Mouse (Mus musculus): Measurements from ENCODE around the gene Zdhhc12. TPM values are rescaled to one million over a fixed set of nuclear protein-coding genes. Genes with fewer than 3 reads are reported as not detected.

Zdhhc12 gene
- polyA plus RNA-seq, 1 experiment, result 19.5 TPM

DNA sequence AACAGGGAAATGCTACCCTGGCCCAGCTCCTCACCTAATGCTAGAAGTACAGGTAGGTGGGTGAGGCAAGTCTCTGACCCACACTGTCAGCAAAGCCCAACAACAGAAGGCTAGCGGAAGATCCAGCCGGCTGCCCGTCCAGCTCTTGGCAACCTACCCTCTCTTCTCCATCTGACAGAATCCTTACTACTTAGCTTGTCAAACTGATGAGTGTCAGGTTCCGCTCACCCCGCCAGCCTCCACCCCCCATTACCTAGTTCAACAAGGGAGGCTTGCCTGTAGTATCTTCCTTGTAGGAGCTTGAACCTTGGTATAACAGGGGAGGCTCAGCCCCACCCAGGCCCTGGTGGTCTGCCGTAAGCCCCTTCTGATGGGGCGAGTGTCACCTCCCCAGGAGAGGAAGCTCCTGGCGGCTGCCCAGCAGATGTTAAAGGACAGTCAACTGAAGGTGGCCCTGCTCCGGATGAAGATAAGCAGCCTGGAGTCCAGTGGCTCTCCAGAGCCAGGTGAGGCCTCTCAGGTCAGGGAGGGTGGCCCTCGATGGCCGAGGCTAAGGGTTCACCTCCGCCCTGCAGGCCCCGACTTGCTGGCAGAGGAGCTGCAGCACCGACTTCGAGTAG lies 13.2 kb downstream of the Zdhhc12 start:
- TF ChIP-seq POLR2A (IDR thresholded peaks at IDR 0.05; ENCODE audit: extremely low read depth, insufficient read depth, low read length) (no peak), CTCF (IDR thresholded peaks at IDR 0.05; ENCODE audit: extremely low read depth, insufficient read depth, low read length) (no peak)
- no peak overlapping the region for H3K4me3 ChIP-seq (ENCODE audit: insufficient read depth, low read length)
- no peaks in the 10 kb centered on the region for H3K4me1 ChIP-seq (ENCODE audit: control insufficient read depth, insufficient read depth, low read length)
- H3K27ac ChIP-seq (ENCODE audit: insufficient read depth, low read length), result no peak overlapping the region

DNA sequence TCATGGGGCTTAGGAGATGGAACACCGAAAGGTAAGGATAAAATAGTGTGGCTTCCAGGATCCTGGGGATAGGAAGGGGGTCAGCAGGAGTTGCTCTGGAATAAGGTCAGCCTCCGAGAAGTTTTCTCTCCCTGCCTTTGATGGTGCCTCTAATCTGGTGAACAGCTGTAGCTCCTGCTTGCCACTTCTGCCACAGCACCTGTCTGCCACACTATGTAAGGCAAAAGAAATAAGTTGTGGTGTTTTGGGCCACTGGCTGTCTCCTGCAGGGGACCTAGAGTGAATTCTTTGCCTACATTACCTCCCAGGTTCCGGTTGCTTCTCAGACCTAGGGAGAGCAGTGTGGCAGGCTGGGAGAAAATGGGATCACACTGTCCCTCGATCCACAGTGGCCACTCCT lies 14.7 kb downstream of the Zdhhc12 start:
- Histone ChIP-seq H3K4me1 (ENCODE audit: control insufficient read depth, insufficient read depth, low read length) (no peaks in the 10 kb centered on the region), H3K27ac (ENCODE audit: insufficient read depth, low read length) (no peak overlapping the region), H3K4me3 (ENCODE audit: insufficient read depth, low read length) (no peak overlapping the region)
- TF ChIP-seq CTCF (IDR thresholded peaks at IDR 0.05; ENCODE audit: extremely low read depth, insufficient read depth, low read length), result no peak
- TF ChIP-seq POLR2A (IDR thresholded peaks at IDR 0.05; ENCODE audit: extremely low read depth, insufficient read depth, low read length), result no peak

DNA sequence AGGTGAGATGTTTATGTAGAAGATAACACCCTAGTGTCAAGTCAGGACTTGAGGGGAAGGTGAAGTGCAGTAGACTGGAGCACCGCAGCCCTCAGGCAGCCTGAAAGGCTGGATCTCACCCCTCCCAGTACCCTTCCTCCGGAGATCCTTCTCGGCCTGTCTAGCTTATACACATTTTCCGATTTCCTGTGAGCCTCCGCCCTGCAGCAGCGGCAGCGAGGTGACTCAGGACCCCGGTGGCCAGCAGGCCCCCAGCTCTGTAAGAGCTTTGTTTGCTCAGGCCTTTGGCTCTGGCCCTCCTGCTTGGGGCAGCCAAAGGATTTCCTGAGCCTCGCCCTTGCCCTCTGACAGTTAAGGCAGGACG lies 15.1 kb downstream of the Zdhhc12 start:
- TF ChIP-seq POLR2A (IDR thresholded peaks at IDR 0.05; ENCODE audit: extremely low read depth, insufficient read depth, low read length) (no peak), CTCF (IDR thresholded peaks at IDR 0.05; ENCODE audit: extremely low read depth, insufficient read depth, low read length) (no peak)
- H3K4me3 ChIP-seq (ENCODE audit: insufficient read depth, low read length), result no peak overlapping the region
- H3K4me1 ChIP-seq (ENCODE audit: control insufficient read depth, insufficient read depth, low read length), result no peaks in the 10 kb centered on the region
- H3K27ac ChIP-seq (ENCODE audit: insufficient read depth, low read length), result no peak overlapping the region

DNA sequence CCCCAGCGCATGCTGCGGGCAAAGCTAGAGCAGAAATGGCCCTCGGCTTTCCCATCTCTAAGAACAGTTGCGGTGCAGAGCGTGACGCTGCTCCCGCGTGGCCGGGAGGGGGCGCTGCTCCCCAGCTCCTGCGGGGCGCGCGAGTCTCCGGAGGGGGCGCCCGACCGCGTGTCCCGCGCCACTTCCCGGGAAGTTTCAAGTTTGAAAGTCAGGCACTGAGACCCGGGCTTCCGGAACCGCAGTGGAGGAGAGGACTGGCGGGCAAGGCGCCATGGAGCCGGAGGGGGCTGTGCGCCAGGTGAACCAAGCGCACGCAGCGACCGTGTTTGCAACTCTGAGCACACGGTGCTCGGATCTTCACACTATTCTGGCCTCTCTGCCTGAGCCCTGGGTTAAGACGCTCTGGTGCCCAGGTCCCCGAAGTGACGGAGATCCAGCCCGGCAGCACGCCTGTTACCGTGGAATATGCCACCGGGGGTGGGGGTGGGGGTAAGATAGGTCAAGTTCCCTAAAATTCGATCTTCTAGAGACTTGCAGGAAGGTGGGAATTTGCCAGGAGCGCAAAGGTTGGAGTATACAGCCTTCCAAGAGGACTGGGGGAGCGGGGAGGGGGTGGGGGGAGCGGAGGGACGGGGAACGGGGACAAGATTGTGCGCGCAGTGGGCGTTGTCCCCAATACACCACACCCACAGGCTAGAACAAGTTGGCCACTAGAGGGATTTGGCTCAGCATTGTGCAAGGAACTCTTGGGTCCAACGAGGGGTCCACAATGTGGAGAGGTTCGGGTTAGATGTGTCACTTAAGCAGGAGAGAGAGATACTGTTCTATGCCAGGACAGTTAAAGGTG lies 15.7 kb downstream of the Zdhhc12 start, which contains the start of gene Pkn3:
Pkn3 (plus strand) TSS at position 183 of the 847 bp plus-strand sequence.
- Histone ChIP-seq H3K27ac (ENCODE audit: insufficient read depth, low read length) (no peak within 1 kb of the TSS), H3K4me3 (ENCODE audit: insufficient read depth, low read length) (peak within 1 kb of the TSS; percentile 4; the same call in 1 of the 2 replicates), H3K4me1 (ENCODE audit: control insufficient read depth, insufficient read depth, low read length) (no peaks in the 10 kb centered on the region)
- TF ChIP-seq CTCF (IDR thresholded peaks at IDR 0.05; ENCODE audit: extremely low read depth, insufficient read depth, low read length) (peak; percentile 75), POLR2A (IDR thresholded peaks at IDR 0.05; ENCODE audit: extremely low read depth, insufficient read depth, low read length) (no peak)

DNA sequence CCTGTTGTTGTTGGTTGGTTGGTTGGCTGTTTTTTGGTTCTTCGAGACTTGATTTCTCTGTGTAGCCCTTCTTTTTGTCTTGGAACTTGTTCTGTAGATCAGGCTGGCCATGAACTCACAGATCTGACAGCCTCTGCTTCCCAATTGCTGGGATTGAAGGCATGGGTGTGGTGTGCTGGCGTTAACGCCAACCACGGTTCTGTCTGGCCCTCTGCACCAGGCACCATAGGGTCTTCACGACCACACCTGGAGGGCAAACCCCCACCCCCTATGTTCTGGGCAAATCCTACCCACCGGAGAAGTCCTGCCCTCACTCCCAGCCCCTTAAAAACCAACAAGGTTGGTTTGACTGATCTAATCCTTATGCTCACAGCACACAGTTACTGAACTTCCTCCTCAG lies 16.5 kb downstream of the Zdhhc12 start:
- no peaks in the 10 kb centered on the region for H3K4me1 ChIP-seq (ENCODE audit: control insufficient read depth, insufficient read depth, low read length)
- TF ChIP-seq CTCF (IDR thresholded peaks at IDR 0.05; ENCODE audit: extremely low read depth, insufficient read depth, low read length) (no peak), POLR2A (IDR thresholded peaks at IDR 0.05; ENCODE audit: extremely low read depth, insufficient read depth, low read length) (no peak)
- no peak overlapping the region for H3K27ac ChIP-seq (ENCODE audit: insufficient read depth, low read length)
- 0 out of 2 replicates have a peak overlapping the region, but pooled peaks have one; percentile 4 for H3K4me3 ChIP-seq (ENCODE audit: insufficient read depth, low read length)

DNA sequence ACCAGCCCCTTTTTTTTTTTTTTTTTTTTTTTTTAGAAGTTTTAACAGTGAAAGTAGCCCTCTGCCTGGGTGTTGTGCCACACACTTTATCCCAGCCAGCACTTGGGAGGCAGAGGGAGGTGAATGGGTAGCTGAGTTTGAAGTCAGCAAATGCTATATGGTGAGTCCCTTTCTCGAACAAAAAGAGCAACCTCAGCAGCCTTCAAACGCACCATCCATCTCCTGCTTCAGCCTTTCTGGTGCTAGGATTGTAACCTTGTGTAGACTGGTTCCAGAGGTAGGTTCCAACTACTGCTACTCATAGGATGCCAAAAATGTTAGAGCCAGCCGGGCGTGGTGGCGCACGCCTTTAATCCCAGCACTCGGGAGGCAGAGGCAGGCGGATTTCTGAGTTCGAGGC lies 17.0 kb downstream of the Zdhhc12 start:
- H3K27ac ChIP-seq (ENCODE audit: insufficient read depth, low read length), result no peak overlapping the region
- no peak for TF ChIP-seq POLR2A (IDR thresholded peaks at IDR 0.05; ENCODE audit: extremely low read depth, insufficient read depth, low read length)
- no peak for TF ChIP-seq CTCF (IDR thresholded peaks at IDR 0.05; ENCODE audit: extremely low read depth, insufficient read depth, low read length)
- H3K4me3 ChIP-seq (ENCODE audit: insufficient read depth, low read length), result no peak overlapping the region
- H3K4me1 ChIP-seq (ENCODE audit: control insufficient read depth, insufficient read depth, low read length), result no peaks in the 10 kb centered on the region

DNA sequence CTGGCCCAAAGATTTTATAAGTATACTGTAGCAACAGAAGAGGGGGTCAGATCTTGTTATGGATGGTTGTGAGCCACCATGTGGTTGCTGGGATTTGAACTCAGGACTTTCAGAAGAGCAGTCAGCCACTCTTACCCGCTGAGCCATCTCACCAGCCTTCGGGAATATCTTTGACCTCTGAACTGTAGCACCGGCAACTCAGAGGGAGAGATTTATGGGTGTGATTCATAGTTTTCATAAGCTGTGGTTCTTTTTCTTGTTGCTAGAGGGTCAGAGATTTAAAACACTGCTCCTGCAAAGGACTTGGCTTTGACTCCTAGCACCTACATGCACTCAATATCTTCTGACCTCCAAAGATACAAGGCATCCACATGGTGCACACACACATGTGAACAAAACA lies 17.8 kb downstream of the Zdhhc12 start:
- TF ChIP-seq CTCF (IDR thresholded peaks at IDR 0.05; ENCODE audit: extremely low read depth, insufficient read depth, low read length), result no peak
- no peak for TF ChIP-seq POLR2A (IDR thresholded peaks at IDR 0.05; ENCODE audit: extremely low read depth, insufficient read depth, low read length)
- no peak overlapping the region for H3K27ac ChIP-seq (ENCODE audit: insufficient read depth, low read length)
- H3K4me3 ChIP-seq (ENCODE audit: insufficient read depth, low read length), result no peak overlapping the region
- H3K4me1 ChIP-seq (ENCODE audit: control insufficient read depth, insufficient read depth, low read length), result no peaks in the 10 kb centered on the region

DNA sequence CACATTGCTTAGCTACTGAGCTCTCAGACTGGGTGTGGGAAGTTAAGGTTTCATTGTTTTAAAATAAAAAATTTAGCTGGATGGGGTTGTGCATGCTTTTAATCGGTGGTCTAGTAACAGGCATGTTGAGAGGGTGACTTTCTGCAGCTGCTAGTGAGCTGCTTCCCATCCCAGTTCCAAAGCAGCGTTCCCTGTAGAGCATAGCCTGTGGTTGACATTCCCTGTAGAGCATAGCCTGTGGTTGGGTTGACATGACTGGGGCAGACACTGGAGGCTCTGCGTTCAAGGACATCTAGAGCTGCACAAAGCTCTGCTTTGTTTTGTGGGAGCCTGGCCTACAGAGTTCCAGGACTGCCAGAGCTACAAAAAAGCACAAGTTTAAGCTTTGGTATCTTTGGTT lies 20.2 kb downstream of the Zdhhc12 start:
- TF ChIP-seq POLR2A (IDR thresholded peaks at IDR 0.05; ENCODE audit: extremely low read depth, insufficient read depth, low read length) (0 out of 2 replicates have a peak, but pooled peaks have one; percentile 5), CTCF (IDR thresholded peaks at IDR 0.05; ENCODE audit: extremely low read depth, insufficient read depth, low read length) (no peak)
- no peaks in the 10 kb centered on the region for H3K4me1 ChIP-seq (ENCODE audit: control insufficient read depth, insufficient read depth, low read length)
- H3K27ac ChIP-seq (ENCODE audit: insufficient read depth, low read length), result no peak overlapping the region
- no peak overlapping the region for H3K4me3 ChIP-seq (ENCODE audit: insufficient read depth, low read length)

DNA sequence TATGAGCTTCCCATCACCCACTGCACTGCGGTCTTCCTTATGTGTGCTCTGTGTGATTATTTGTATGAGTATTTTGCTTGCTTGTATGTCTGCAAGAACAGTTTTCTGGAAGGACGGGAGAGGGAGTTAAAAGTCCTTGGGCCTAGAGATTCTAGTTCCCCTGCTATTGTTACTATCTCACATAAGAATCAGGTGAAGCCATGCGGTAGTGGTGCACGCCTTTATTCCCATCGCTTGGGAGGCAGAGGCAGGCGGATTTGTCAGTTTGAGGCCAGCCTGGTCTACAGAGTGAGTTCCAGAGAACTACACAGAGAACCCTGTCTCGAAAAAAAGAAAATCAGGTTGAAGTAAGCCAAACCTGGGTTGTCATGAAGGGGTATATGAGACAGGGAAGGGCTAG lies 20.6 kb downstream of the Zdhhc12 start:
- H3K27ac ChIP-seq (ENCODE audit: insufficient read depth, low read length), result no peak overlapping the region
- no peak for TF ChIP-seq POLR2A (IDR thresholded peaks at IDR 0.05; ENCODE audit: extremely low read depth, insufficient read depth, low read length)
- TF ChIP-seq CTCF (IDR thresholded peaks at IDR 0.05; ENCODE audit: extremely low read depth, insufficient read depth, low read length), result no peak

DNA sequence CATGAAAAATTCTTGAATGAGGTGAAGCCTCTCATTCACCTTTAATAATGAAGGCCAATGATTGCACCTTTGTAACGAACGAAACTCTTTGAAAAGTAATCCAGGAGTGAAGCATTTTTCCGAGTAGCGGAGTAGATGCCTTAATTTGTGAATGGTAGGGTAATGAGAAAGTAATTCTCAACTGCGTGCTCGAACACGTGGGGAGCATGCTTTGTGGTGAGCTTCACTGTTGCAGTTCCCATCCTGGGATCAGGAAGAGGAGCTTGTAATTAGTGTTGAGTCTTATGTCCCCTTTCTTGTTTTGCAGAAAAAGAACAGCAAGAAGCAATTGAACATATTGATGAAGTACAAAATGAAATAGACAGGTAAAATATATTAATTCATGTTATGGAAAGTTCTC lies 25.5 kb downstream of the Zdhhc12 start:
- peak overlapping the region; percentile 88; the same call in 1 of the 2 replicates for H3K4me3 ChIP-seq (ENCODE audit: insufficient read depth, low read length)
- TF ChIP-seq CTCF (IDR thresholded peaks at IDR 0.05; ENCODE audit: extremely low read depth, insufficient read depth, low read length), result no peak
- TF ChIP-seq POLR2A (IDR thresholded peaks at IDR 0.05; ENCODE audit: extremely low read depth, insufficient read depth, low read length), result no peak

More for the DNA sequence above, 20.6 kb downstream of the Zdhhc12 start:
- Histone ChIP-seq H3K4me1 (ENCODE audit: control insufficient read depth, insufficient read depth, low read length) (peaks cover 2% of the 10 kb centered on the region), H3K4me3 (ENCODE audit: insufficient read depth, low read length) (no peak overlapping the region)

More for the DNA sequence above, 25.5 kb downstream of the Zdhhc12 start:
- H3K4me1 ChIP-seq (ENCODE audit: control insufficient read depth, insufficient read depth, low read length), result peaks cover 4% of the 10 kb centered on the region
- no peak overlapping the region for H3K27ac ChIP-seq (ENCODE audit: insufficient read depth, low read length)
